Mouse (Mus musculus): ENCODE data around the gene Gp1bb. TPM values are rescaled to one million over a fixed set of nuclear protein-coding genes. Genes with fewer than 3 reads are reported as not detected.

The Gp1bb gene
- total and polyA plus RNA-seq, 3 experiments = 0.11 to 0.20 TPM; not detected in 1

DNA sequence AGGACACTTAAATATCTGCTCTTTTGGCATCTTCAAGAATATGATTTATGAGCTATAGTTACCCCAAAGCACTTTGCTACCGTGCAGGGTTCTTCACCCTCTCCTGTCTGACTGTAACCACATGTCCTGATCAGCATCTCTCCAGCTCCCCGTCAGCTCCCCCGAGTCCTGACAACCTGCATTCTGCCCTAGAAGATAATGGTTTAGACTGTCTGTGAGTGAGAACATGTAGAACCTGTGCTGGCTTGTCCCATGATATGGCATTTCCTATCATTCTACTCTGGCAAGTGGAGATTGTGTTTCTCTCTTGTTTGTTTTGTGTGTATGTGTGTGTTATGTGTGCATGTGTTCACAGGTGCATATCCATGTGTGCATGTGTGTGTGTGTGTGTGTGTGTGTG, 24.2 kb downstream of the Gp1bb start:
- ATAC-seq (ENCODE audit: extremely low read depth, insufficient number of reproducible peaks, low FRiP score, poor library complexity, severe bottlenecking) (no peak), DNase-seq (ENCODE audit: low spot score) (no peak)
- no peak overlapping the region for H3K4me3 ChIP-seq (ENCODE audit: low read depth, low read length)
- H3K4me1 ChIP-seq (ENCODE audit: insufficient read depth, low read depth, low read length) = no peaks in the 10 kb centered on the region
- TF ChIP-seq GATA2 (IDR thresholded peaks at IDR 0.05; ENCODE audit: borderline replicate concordance, low read depth, low read length) = no peak
- no peak for TF ChIP-seq CTCF (IDR thresholded peaks at IDR 0.05; ENCODE audit: low read depth, low read length)
- no peak for TF ChIP-seq POLR2AphosphoS5 (IDR thresholded peaks at IDR 0.05; ENCODE audit: insufficient replicate concordance, low read depth, low read length)
- TF ChIP-seq GATA1 (IDR thresholded peaks at IDR 0.05; ENCODE audit: borderline replicate concordance, low read length) = no peak
- no peak for TF ChIP-seq TAL1 (conservative IDR thresholded peaks at IDR 0.05; ENCODE audit: low read depth, low read length)
- peaks cover 29% of the 10 kb centered on the region for H3K27me3 ChIP-seq (ENCODE audit: insufficient read depth, low read length)
- no peaks in the 10 kb centered on the region for H3K36me3 ChIP-seq (replicated peaks)
- H3K9me3 ChIP-seq (replicated peaks) = no peaks in the 10 kb centered on the region

- Histone ChIP-seq H3K27me3 (ENCODE audit: insufficient read depth, low read length) (peaks cover 35% of the 10 kb centered on the region), H3K4me1 (ENCODE audit: insufficient read depth, low read depth, low read length) (no peaks in the 10 kb centered on the region), H3K36me3 (replicated peaks) (no peaks in the 10 kb centered on the region), H3K9me3 (replicated peaks) (no peaks in the 10 kb centered on the region), H3K4me3 (ENCODE audit: low read depth, low read length) (no peak overlapping the region)
- DNase-seq (ENCODE audit: low spot score) (no peak), ATAC-seq (ENCODE audit: extremely low read depth, insufficient number of reproducible peaks, low FRiP score, poor library complexity, severe bottlenecking) (no peak)
- TF ChIP-seq POLR2AphosphoS5 (IDR thresholded peaks at IDR 0.05; ENCODE audit: insufficient replicate concordance, low read depth, low read length) (no peak), CTCF (IDR thresholded peaks at IDR 0.05; ENCODE audit: low read depth, low read length) (no peak), GATA2 (IDR thresholded peaks at IDR 0.05; ENCODE audit: borderline replicate concordance, low read depth, low read length) (no peak), TAL1 (conservative IDR thresholded peaks at IDR 0.05; ENCODE audit: low read depth, low read length) (no peak), GATA1 (IDR thresholded peaks at IDR 0.05; ENCODE audit: borderline replicate concordance, low read length) (no peak)
Measured at GRCm38 (mm10) chr16:18596255-18596654, 25.9 kb downstream of the Gp1bb start.

GRCm38 (mm10) chr16:18593930-18594329, 28.3 kb downstream of the Gp1bb start:
- Histone ChIP-seq H3K4me3 (ENCODE audit: low read depth, low read length) (no peak overlapping the region), H3K4me1 (ENCODE audit: insufficient read depth, low read depth, low read length) (no peaks in the 10 kb centered on the region), H3K27me3 (ENCODE audit: insufficient read depth, low read length) (peaks cover 52% of the 10 kb centered on the region), H3K36me3 (replicated peaks) (no peaks in the 10 kb centered on the region), H3K9me3 (replicated peaks) (no peaks in the 10 kb centered on the region)
- DNase-seq (ENCODE audit: low spot score) (no peak), ATAC-seq (ENCODE audit: extremely low read depth, insufficient number of reproducible peaks, low FRiP score, poor library complexity, severe bottlenecking) (no peak)
- TF ChIP-seq GATA2 (IDR thresholded peaks at IDR 0.05; ENCODE audit: borderline replicate concordance, low read depth, low read length) = no peak
- no peak for TF ChIP-seq POLR2AphosphoS5 (IDR thresholded peaks at IDR 0.05; ENCODE audit: insufficient replicate concordance, low read depth, low read length)
- TF ChIP-seq GATA1 (IDR thresholded peaks at IDR 0.05; ENCODE audit: borderline replicate concordance, low read length) = no peak
- no peak for TF ChIP-seq CTCF (IDR thresholded peaks at IDR 0.05; ENCODE audit: low read depth, low read length)
- no peak for TF ChIP-seq TAL1 (conservative IDR thresholded peaks at IDR 0.05; ENCODE audit: low read depth, low read length)

GRCm38 (mm10) chr16:18591047-18592018, 30.9 kb downstream of the Gp1bb start:
- Histone ChIP-seq H3K9me3 (replicated peaks) (peaks cover 16% of the 10 kb centered on the region), H3K4me3 (ENCODE audit: low read depth, low read length) (no peak overlapping the region), H3K4me1 (ENCODE audit: insufficient read depth, low read depth, low read length) (no peaks in the 10 kb centered on the region), H3K27me3 (ENCODE audit: insufficient read depth, low read length) (peaks cover 58% of the 10 kb centered on the region), H3K36me3 (replicated peaks) (no peaks in the 10 kb centered on the region)
- no peak for TF ChIP-seq TAL1 (conservative IDR thresholded peaks at IDR 0.05; ENCODE audit: low read depth, low read length)
- TF ChIP-seq POLR2AphosphoS5 (IDR thresholded peaks at IDR 0.05; ENCODE audit: insufficient replicate concordance, low read depth, low read length) = no peak
- no peak for TF ChIP-seq GATA1 (IDR thresholded peaks at IDR 0.05; ENCODE audit: borderline replicate concordance, low read length)
- no peak for TF ChIP-seq GATA2 (IDR thresholded peaks at IDR 0.05; ENCODE audit: borderline replicate concordance, low read depth, low read length)
- TF ChIP-seq CTCF (IDR thresholded peaks at IDR 0.05; ENCODE audit: low read depth, low read length) = no peak
- no peak for ATAC-seq (ENCODE audit: extremely low read depth, insufficient number of reproducible peaks, low FRiP score, poor library complexity, severe bottlenecking)
- DNase-seq (ENCODE audit: low spot score) = no peak

GRCm38 (mm10) chr16:18589804-18590790, 32.1 kb downstream of the Gp1bb start, which contains the start of gene Tbx1:
TSS of gene Tbx1 (minus strand) at chr16:18590671.
- ATAC-seq (ENCODE audit: extremely low read depth, insufficient number of reproducible peaks, low FRiP score, poor library complexity, severe bottlenecking) (no peak), DNase-seq (ENCODE audit: low spot score) (no peak)
- Histone ChIP-seq H3K36me3 (replicated peaks) (no peaks in the 10 kb centered on the region), H3K27me3 (ENCODE audit: insufficient read depth, low read length) (peaks cover 54% of the 10 kb centered on the region), H3K4me3 (ENCODE audit: low read depth, low read length) (no peak within 1 kb of the TSS), H3K9me3 (replicated peaks) (peaks cover 19% of the 10 kb centered on the region), H3K4me1 (ENCODE audit: insufficient read depth, low read depth, low read length) (no peaks in the 10 kb centered on the region)
- TF ChIP-seq POLR2AphosphoS5 (IDR thresholded peaks at IDR 0.05; ENCODE audit: insufficient replicate concordance, low read depth, low read length) (no peak), GATA2 (IDR thresholded peaks at IDR 0.05; ENCODE audit: borderline replicate concordance, low read depth, low read length) (no peak), CTCF (IDR thresholded peaks at IDR 0.05; ENCODE audit: low read depth, low read length) (no peak), TAL1 (conservative IDR thresholded peaks at IDR 0.05; ENCODE audit: low read depth, low read length) (no peak), GATA1 (IDR thresholded peaks at IDR 0.05; ENCODE audit: borderline replicate concordance, low read length) (no peak)
